Mouse (Mus musculus) G1E (cell line): ENCODE measurements at regions not wholly inside any gene's neighbourhood (a gene's known extent, or its start where the extent isn't known, plus 50 kb on each side); places are given as distances from the start of the nearest gene placed in this dataset.

Experiments used
- CTCF ChIP-seq: IDR thresholded peaks from 2 replicates; pipeline ENCODE4 v1.5.1; 2012; ENCODE audit warnings: low read depth, low read length, inconsistent platforms, mixed read lengths
- GATA2 ChIP-seq: IDR thresholded peaks from 2 replicates; pipeline ENCODE4 v1.6.1; 2012; ENCODE audit warnings: low read depth, low read length, inconsistent platforms, borderline replicate concordance
- TAL1 ChIP-seq: conservative IDR thresholded peaks from 2 replicates; pipeline ENCODE4 v1.6.1; 2012; ENCODE audit warnings: low read depth, low read length, inconsistent platforms, mixed read lengths

GRCm38 (mm10) chr4:101331231-101331630, 66.1 kb upstream of the Jak1 start:
- TF ChIP-seq CTCF = no peak
- TF ChIP-seq TAL1 = no peak
- TF ChIP-seq GATA2 = no peak
